Mouse (Mus musculus) midbrain, embryonic 10.5 days (tissue): ENCODE data around the gene Ephx1. TPM values are rescaled to one million over a fixed set of nuclear protein-coding genes. Genes with fewer than 3 reads are reported as not detected.

ENCODE experiments used
- DNase-seq: peaks from one replicate; pipeline ENCODE4 v3.0.0-alpha.2; 2017; ENCODE audit warnings: low spot score
- H3K27ac ChIP-seq: fragments of 300-500 bp; sonication (generic); replicated peaks from 2 replicates; pipeline ENCODE4 v1.5.1; 2016; ENCODE audit warnings: mild to moderate bottlenecking
- H3K27me3 ChIP-seq: fragments of 300-500 bp; sonication (generic); 2 replicates; pipeline ENCODE4 v1.6.1; 2016; ENCODE audit warnings: low read depth, mild to moderate bottlenecking; ENCODE audit not compliant: poor library complexity, severe bottlenecking
- H3K36me3 ChIP-seq: fragments of 300-500 bp; sonication (generic); 2 replicates; pipeline ENCODE4 v1.6.1; 2016; ENCODE audit warnings: mild to moderate bottlenecking, moderate library complexity
- H3K4me1 ChIP-seq: fragments of 300-500 bp; sonication (generic); 2 replicates; pipeline ENCODE4 v1.6.1; 2016
- H3K4me3 ChIP-seq: fragments of 300-500 bp; sonication (generic); 2 replicates; pipeline ENCODE4 v1.5.1; 2016; ENCODE audit warnings: mild to moderate bottlenecking, moderate library complexity
- H3K9me3 ChIP-seq: fragments of 300-500 bp; sonication (generic); replicated peaks from 2 replicates; pipeline ENCODE4 v1.6.1; 2016; ENCODE audit warnings: mild to moderate bottlenecking
- WGBS: fragments of 180-500 bp; shearing (Covaris S2); methylation state at CpG from one replicate; pipeline ENCODE4 v1.1.7; 2016; 5-methylcytosine and 5-hydroxymethylcytosine counted together
- polyA plus RNA-seq: library from polyadenylated mRNA; unstranded; fragments of >200 nt; fragmentation: Nextera tagmentation; extraction: Ambion mirVana; gene quantifications from 2 replicates; pipeline ENCODE4 v1.2.1, GENCODE M21; 2016

Gene Ephx1
- 0.86 and 0.94 TPM in 2 replicates for polyA plus RNA-seq

DNA sequence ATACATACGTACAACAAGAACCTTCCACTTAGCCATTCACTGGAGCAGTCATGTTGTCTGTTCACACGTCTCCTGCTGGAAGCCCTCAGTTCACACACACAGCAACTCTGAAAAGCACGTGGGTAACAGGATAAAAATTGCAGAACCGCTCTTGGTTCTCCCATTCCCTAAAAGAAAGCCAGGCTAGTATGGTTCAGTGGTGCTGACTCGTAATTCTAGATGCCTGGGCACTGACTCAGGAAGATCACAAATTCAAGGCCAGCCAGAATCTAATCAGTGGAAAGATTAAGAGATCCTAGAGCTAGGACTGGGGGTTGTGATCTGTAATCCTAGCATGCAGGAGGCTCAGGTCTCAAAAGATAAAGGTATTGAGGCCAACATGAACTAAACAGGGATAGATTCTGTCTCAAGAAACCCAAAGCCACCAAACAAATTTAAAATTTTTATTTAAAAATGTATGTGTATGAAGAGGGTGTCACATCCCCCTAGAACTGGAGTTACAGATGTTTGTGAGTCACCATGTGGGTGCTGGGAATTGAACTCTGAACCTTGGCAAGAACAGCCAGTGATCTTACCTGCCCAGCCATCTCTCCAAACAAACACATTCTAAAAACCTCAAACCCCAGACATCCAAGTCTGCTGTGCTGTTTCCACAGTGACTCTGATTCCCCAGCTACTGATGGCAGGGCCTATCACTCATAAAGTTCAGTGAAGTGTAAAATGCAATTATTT is at the start of gene Ephx1:
Gene Ephx1 (minus strand): TSS at position 149 of the 732 bp plus-strand sequence.
- H3K4me1 ChIP-seq = peaks cover 17% of the 10 kb centered on the region
- H3K36me3 ChIP-seq = no peaks in the 10 kb centered on the region
- no peak within 1 kb of the TSS for H3K27ac ChIP-seq
- H3K4me3 ChIP-seq = no peak within 1 kb of the TSS
- H3K27me3 ChIP-seq = peaks cover 32% of the 10 kb centered on the region
- H3K9me3 ChIP-seq = no peaks in the 10 kb centered on the region
- no peak for DNase-seq
- 72% methylated on average over 5 of the region's 5 CpGs for WGBS

DNA sequence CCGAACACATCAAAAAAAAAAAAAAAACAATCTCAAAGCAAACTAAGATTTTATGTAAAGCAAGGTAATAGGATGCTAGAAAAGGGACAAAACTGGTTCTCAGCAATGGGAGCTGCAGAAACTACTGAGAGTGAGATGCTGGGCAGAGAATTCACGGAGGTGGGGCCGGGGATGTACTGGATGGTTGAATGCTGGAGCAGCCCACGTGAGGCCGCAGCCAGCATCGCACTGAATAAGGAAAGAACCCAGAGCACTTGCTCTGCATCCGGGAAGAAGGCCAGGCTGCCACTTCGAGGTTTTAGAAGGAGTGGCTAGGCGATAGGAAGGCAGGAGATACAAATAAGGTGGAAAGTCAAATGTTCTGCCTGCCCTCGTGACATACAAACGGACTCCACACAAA is 49.0 kb upstream of the Ephx1 start:
- H3K27me3 ChIP-seq = no peaks in the 10 kb centered on the region
- no peak overlapping the region for H3K27ac ChIP-seq
- no peak overlapping the region for H3K4me3 ChIP-seq
- DNase-seq = no peak
- no peaks in the 10 kb centered on the region for H3K36me3 ChIP-seq
- no peaks in the 10 kb centered on the region for H3K9me3 ChIP-seq
- H3K4me1 ChIP-seq = 0 out of 2 replicates have a peak, but pooled peaks cover 3% of the 10 kb centered on the region
- 75% methylated on average over 11 of the region's 11 CpGs for WGBS

DNA sequence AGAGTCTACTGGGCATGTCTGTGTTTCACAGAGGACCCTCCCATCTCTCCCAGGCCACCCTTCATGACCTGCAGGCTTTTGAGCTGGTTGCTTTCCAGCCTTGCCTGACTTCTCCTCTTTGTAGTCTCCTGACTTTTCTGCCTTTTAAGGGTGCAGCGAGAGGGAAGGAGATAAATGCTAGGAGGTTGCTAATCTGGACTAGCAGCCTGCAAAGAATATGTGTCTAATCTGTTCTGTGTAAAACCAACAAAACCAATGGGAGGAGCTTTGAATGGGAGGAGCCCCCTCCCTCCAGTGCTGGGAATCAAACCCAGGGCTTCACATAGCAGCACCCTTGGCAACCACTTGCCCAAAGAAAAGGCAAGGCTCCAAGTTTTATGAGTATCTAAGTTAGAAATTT is 47.6 kb upstream of the Ephx1 start:
- 70% methylated on average over 1 of the region's 1 CpGs for WGBS
- Histone ChIP-seq H3K27ac (no peak overlapping the region), H3K36me3 (no peaks in the 10 kb centered on the region), H3K9me3 (no peaks in the 10 kb centered on the region), H3K4me1 (0 out of 2 replicates have a peak, but pooled peaks cover 3% of the 10 kb centered on the region), H3K4me3 (no peak overlapping the region), H3K27me3 (no peaks in the 10 kb centered on the region)
- DNase-seq = no peak

DNA sequence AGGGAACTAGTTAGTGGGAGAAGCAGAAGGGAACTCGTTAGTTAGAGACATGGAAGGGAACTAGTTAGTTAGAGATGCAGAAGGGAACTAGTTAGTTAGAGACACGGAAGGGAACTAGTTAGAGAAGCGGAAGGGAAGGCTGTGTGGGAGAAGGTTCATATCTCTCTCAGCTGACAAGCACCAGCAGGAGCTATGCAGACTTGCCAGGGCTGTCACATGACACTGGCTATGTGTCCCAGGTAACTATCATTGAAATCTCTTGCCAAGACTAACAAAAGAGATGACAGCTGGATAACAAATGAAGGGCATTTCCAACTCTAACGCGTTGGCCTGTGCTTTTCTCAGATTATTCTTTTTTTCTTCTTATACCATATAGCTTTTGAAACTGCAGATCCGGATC is 43.9 kb upstream of the Ephx1 start:
- Histone ChIP-seq H3K36me3 (no peaks in the 10 kb centered on the region), H3K4me1 (0 out of 2 replicates have a peak, but pooled peaks cover 3% of the 10 kb centered on the region), H3K27me3 (no peaks in the 10 kb centered on the region), H3K4me3 (no peak overlapping the region), H3K9me3 (no peaks in the 10 kb centered on the region), H3K27ac (no peak overlapping the region)
- no peak for DNase-seq
- 89% methylated on average over 6 of the region's 6 CpGs for WGBS

DNA sequence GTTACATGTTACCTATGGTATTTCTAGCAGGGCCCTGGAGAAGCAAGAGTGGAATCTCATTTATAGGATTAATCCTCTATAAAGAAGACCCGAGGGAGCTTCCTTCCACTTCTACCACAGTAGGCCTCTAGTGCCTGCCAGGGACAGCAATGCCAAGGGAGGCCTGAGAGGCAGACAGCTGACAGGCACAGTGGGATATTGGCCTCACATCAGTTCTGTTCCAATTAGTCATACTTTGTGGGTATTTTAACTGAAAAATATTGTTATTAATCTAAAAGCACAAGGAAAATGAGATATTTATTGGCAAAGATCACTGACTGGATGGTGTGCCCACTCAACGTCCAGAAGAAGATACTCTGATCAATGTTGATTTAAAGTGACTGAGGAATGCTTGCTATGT is 43.3 kb upstream of the Ephx1 start:
- DNase-seq = no peak
- Histone ChIP-seq H3K4me1 (0 out of 2 replicates have a peak, but pooled peaks cover 3% of the 10 kb centered on the region), H3K27me3 (no peaks in the 10 kb centered on the region), H3K27ac (no peak overlapping the region), H3K36me3 (no peaks in the 10 kb centered on the region), H3K9me3 (no peaks in the 10 kb centered on the region), H3K4me3 (no peak overlapping the region)
- 81% methylated on average over 2 of the region's 2 CpGs for WGBS

DNA sequence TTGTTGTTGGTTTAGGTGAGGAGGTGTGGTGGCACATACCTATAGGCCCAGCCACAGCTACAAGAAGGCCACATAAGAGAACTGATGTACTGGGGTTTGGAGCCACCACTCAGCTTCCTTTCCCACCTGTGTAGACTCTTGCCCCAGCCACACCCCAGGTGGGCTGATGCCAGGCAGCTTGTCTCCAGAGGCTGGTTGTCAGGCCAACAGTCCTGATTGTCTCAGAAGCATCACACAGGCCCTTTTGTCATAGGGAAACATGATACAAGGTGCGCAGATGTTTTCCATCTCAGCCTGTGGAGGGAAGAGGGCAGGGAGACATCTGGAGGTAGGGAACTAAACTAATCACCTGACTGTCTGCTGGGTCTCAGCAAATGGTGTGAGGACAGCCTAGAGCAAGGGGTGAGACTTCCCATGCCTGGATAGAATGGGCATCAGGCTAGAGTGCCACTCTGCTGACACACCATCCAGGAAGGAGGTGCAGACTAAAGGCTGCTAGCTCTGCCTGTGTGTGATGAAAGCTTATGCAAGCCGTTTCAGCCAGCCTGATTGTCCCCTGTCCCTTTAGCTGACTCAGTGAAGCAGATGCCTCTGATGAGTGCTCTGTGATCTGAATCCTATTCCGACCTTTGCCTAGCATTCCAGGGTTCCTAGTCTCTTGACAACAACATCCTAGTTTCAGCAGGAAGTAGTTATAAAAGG is 41.2 kb upstream of the Ephx1 start:
- H3K4me1 ChIP-seq = no peaks in the 10 kb centered on the region
- WGBS = 65% methylated on average over 3 of the region's 3 CpGs
- H3K36me3 ChIP-seq = no peaks in the 10 kb centered on the region
- H3K27me3 ChIP-seq = no peaks in the 10 kb centered on the region
- no peak overlapping the region for H3K4me3 ChIP-seq
- no peak for DNase-seq
- no peak overlapping the region for H3K27ac ChIP-seq
- no peaks in the 10 kb centered on the region; the same call in 1 of the 2 replicates for H3K9me3 ChIP-seq

DNA sequence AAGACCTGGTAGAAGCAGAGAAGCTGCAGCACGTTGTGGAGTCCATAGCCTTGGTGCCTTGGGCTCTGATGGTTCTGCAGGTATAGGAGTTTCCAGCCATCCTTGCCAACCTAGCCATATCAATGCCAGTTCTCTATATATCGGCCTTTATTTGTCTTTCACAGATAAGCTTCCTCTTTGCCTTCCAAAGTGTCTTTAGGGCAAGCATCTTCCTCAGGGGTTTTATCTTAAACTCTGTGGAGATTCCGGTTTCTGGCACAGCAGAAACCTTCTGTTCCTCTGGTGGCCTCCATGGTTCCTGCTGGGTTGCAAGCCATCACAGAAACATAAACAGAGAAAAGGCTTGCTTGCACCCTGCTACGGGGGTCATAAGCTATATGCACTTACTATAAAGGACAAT is 32.2 kb upstream of the Ephx1 start:
- 84% methylated on average over 4 of the region's 4 CpGs for WGBS

DNA sequence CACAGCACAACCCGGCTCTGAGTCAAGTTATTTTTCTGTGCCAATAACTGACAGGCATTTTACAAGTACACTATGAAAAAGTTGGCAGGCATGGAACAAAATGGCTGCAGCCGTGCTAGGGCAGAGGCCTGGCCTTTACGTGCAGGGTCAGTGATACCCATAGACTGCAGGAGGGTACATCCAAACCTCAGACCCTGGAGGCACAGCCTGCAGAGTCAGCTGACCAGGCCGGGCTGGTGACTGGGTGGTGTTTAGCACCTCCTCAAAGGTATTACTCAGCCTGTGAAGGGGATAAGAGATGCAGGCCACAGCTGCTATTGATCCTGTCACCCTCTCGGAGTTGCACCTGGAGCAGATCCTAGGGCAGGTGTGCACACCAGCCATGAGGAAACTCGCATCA is 30.2 kb upstream of the Ephx1 start, which contains the start of gene 9130409I23Rik:
Gene 9130409I23Rik (plus strand): TSS at position 301 of the 400 bp plus-strand sequence.
- Histone ChIP-seq H3K9me3 (no peaks in the 10 kb centered on the region), H3K27me3 (no peaks in the 10 kb centered on the region), H3K4me3 (no peak within 1 kb of the TSS), H3K36me3 (no peaks in the 10 kb centered on the region), H3K27ac (no peak within 1 kb of the TSS), H3K4me1 (no peaks in the 10 kb centered on the region)
- DNase-seq = no peak
- WGBS = 85% methylated on average over 6 of the region's 6 CpGs

More for the DNA sequence above, 32.2 kb upstream of the Ephx1 start:
- no peak overlapping the region for H3K27ac ChIP-seq
- H3K36me3 ChIP-seq = no peaks in the 10 kb centered on the region
- no peaks in the 10 kb centered on the region; the same call in 1 of the 2 replicates for H3K9me3 ChIP-seq
- no peaks in the 10 kb centered on the region for H3K4me1 ChIP-seq
- H3K4me3 ChIP-seq = no peak overlapping the region
- no peak for DNase-seq
- H3K27me3 ChIP-seq = no peaks in the 10 kb centered on the region

DNA sequence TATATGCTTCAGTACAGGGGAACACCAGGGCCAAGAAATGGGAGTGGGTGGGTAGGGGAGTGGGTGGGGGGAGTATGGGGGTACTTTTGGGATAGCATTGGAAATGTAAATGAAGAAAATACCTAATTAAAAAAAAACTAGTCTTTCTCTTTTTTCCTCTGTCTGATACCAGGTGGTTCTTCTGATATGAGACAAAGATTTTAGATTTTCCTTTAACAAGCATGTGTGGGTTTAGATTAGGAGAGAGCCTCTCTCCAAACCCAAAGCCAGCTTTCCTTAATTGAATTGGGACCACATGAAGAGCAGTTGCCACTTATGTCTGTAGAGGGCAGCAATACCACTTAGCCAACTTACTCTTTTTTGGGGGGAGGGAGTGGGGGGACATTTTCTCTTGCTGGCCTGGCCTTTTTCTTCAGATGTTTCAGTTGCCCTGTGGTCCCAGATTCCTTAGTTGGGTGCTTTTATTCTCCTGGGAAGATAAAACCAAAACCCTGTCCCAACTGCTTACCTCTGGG is 28.7 kb upstream of the Ephx1 start:
- no peaks in the 10 kb centered on the region for H3K27me3 ChIP-seq
- DNase-seq = no peak

DNA sequence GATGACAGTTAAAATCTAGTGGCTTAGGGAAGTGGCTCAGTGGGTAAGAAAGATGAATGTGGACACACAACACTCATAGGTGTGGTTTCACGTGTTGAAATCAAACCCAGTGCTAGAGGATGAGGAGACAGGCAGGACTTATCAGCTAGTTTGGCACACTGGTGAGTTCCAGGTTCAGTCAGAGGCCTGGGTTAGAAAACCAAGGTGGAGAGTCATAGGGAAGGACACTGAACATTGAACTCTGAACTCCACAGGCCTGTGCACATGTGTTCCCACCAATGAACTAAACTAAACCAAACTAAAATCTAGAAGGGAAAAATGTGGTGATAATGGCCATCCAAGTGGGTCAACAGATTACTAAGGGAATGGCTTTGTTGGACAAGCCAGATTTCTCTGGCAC is 26.8 kb upstream of the Ephx1 start:
- no peaks in the 10 kb centered on the region for H3K36me3 ChIP-seq
- H3K27ac ChIP-seq = no peak overlapping the region
- WGBS = 76% methylated on average over 1 of the region's 1 CpGs

More for the DNA sequence above, 28.7 kb upstream of the Ephx1 start:
- Histone ChIP-seq H3K27ac (no peak overlapping the region), H3K4me1 (no peaks in the 10 kb centered on the region), H3K9me3 (no peaks in the 10 kb centered on the region), H3K36me3 (no peaks in the 10 kb centered on the region), H3K4me3 (no peak overlapping the region)

DNA sequence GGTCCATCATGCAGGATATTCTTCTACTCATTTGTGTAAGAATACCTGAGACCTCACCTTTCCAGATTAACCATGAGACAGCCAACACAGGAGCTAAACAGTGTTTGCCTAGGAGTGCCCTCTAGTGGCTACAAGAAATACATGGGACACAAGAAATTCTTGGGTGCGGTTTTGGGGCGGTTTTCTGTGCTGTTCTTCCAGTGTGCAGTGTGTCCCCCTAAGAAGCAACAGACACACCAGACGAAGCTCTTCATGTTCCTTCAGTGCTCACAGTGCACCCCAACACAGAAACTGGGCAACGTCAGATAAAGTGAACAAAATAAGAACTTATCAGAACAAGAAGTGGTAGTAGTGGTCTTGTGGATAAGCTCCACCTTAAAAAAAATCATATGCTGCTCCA is 18.9 kb upstream of the Ephx1 start:
- 15% methylated on average over 4 of the region's 4 CpGs for WGBS
- H3K4me3 ChIP-seq = no peak overlapping the region
- no peak overlapping the region for H3K27ac ChIP-seq
- H3K36me3 ChIP-seq = no peaks in the 10 kb centered on the region
- H3K4me1 ChIP-seq = no peaks in the 10 kb centered on the region
- H3K9me3 ChIP-seq = no peaks in the 10 kb centered on the region
- no peaks in the 10 kb centered on the region for H3K27me3 ChIP-seq
- peak; percentile 31 for DNase-seq

More for the DNA sequence above, 26.8 kb upstream of the Ephx1 start:
- no peaks in the 10 kb centered on the region for H3K27me3 ChIP-seq
- no peaks in the 10 kb centered on the region for H3K9me3 ChIP-seq
- H3K4me1 ChIP-seq = no peaks in the 10 kb centered on the region
- no peak overlapping the region for H3K4me3 ChIP-seq
- DNase-seq = no peak

DNA sequence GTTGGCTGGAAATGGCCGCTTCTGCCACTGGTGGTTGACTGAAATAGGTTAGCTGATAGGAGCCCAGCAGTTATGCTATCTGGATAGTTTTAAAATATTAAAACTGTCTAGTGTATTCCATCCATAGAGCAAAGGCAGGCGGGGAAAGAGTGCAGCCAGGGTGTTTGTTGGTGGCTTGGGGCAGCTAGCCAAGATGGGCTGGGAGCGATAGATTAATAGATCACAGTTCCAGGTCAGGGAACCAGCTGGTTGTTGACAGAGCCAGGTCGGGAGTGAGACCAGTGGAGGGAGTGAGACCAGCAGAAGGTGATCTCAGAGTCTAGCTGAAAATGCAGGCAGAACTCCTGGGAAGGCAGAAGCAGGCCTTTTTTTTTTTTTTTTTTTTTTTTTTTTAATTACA is 16.9 kb upstream of the Ephx1 start:
- Histone ChIP-seq H3K27ac (no peak overlapping the region), H3K4me3 (no peak overlapping the region), H3K4me1 (no peaks in the 10 kb centered on the region), H3K36me3 (no peaks in the 10 kb centered on the region), H3K27me3 (no peaks in the 10 kb centered on the region), H3K9me3 (no peaks in the 10 kb centered on the region)
- no peak for DNase-seq
- 77% methylated on average over 4 of the region's 4 CpGs for WGBS
